Mouse (Mus musculus) gastrocnemius, adult 2 months (tissue): ENCODE measurements around the gene Ptpa. TPM values are rescaled to one million over a fixed set of nuclear protein-coding genes. Genes with fewer than 3 reads are reported as not detected.
A peak's percentile ranks its signal among the peaks of the same experiment; 100 is the strongest.

Experiments
- DNase-seq: peaks from one replicate; pipeline ENCODE4 v3.0.0; 2022
- H3K27ac ChIP-seq: fragments of 200-600 bp; 2 replicates; pipeline ENCODE4 v1.8.1; 2022; ENCODE audit warnings: mild to moderate bottlenecking
- H3K4me3 ChIP-seq: fragments of 200-600 bp; 2 replicates; pipeline ENCODE4 v1.8.1; 2022; ENCODE audit warnings: mild to moderate bottlenecking, moderate library complexity
- CTCF ChIP-seq: fragments of 200-600 bp; IDR thresholded peaks from 2 replicates; pipeline ENCODE4 v1.8.1; 2022; ENCODE audit warnings: antibody characterized with exemption, mild to moderate bottlenecking, moderate library complexity
- intact Hi-C: fragments of 180-260 bp; cut with DNase I; formaldehyde crosslinking; loops from one replicate; pipeline ENCODE4 v1.15.1; 2025
- long read RNA-seq, 2 experiments: library from polyadenylated mRNA; stranded (forward); transcript quantifications; one replicate each; pipeline ENCODE4 v2.0.0; 2021
- total RNA-seq, 2 experiments: library from RNA; stranded (reverse); gene quantifications; 2 replicates each; pipeline ENCODE4 v1.2.3; 2021

The Ptpa gene
- 10 to 100 TPM; 48.9 to 86.1 TPM for total RNA-seq
- long read RNA-seq, experiment 1, transcript Ptpa-201 (10 exons, 2,586 nt): minor isoform, 7 of 32 reads
- long read RNA-seq, experiment 1, transcript Ptpa-208 (3 exons, 989 nt): major isoform, 11 of 32 reads
- long read RNA-seq, experiment 1, partial matches to known transcripts: 10 of 32 reads
- long read RNA-seq, experiment 1, other reads (novel, unspliced or antisense): 4 of 32 reads
- long read RNA-seq, experiment 2, transcript Ptpa-201 (10 exons, 2,586 nt): major isoform, 12 of 35 reads
- long read RNA-seq, experiment 2, transcript Ptpa-208 (3 exons, 989 nt): minor isoform, 11 of 35 reads
- long read RNA-seq, experiment 2, partial matches to known transcripts: 1 of 35 reads
- long read RNA-seq, experiment 2, other reads (novel, unspliced or antisense): 11 of 35 reads

DNA sequence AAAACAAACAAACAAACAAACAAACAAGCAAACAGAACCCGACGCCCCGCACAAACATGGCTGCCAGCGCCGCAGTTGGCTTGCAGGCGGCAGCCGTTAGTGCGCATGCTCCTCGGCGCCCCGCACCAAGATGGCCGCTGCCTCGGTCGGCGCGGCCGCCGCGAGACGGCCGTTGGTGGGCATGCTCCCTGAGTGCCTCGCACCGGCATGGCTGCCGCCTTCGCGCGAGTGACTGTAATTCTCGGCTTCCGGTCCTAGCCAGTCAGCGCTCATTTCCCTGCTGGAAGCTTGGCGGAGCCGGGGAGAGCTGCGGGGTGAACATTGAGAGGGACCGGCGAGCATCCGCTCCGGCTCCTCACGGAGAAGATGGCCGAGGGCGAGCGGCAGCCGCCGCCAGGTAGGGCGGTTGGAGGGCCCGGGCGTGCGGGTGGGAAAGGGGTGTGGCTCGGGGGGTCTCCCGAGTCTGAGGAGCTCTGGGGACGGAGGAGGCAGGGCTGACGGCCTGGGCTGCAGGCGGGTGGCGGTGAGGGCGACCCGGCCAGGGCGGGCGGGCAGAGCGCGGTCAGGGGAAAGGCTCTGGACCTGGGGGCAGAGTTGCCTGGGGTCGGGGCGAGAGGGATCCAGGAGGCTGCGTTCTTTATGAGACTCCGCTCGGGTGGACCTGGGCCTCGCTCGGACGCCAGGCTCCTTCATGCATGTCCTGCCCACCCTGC is at the start of gene Ptpa:
Gene Ptpa, plus strand, starts transcription at position 104 of the 713 bp plus-strand sequence.
- intact Hi-C loops: no loop called here
- Histone ChIP-seq H3K4me3 (peak within 1 kb of the TSS; percentile 98), H3K27ac (peak within 1 kb of the TSS; percentile 99)
- no peak for TF ChIP-seq CTCF
- peak; percentile 95 for DNase-seq

- TF ChIP-seq CTCF: peak; percentile 44; the same call in 1 of the 2 replicates
- Histone ChIP-seq H3K27ac (peak overlapping the region; percentile 89), H3K4me3 (peak overlapping the region; percentile 92)
- intact Hi-C loops: no loop called here
- peak; percentile 61 for DNase-seq
Observed at GRCm38 (mm10) chr2:30366203-30366602, 49.6 kb upstream of the Ptpa start.

- intact Hi-C loops: no loop called here
- no peak overlapping the region for H3K4me3 ChIP-seq
- no peak overlapping the region for H3K27ac ChIP-seq
- no peak for TF ChIP-seq CTCF
- no peak for DNase-seq
Observed at GRCm38 (mm10) chr2:30371544-30371943, 44.3 kb upstream of the Ptpa start.

DNA sequence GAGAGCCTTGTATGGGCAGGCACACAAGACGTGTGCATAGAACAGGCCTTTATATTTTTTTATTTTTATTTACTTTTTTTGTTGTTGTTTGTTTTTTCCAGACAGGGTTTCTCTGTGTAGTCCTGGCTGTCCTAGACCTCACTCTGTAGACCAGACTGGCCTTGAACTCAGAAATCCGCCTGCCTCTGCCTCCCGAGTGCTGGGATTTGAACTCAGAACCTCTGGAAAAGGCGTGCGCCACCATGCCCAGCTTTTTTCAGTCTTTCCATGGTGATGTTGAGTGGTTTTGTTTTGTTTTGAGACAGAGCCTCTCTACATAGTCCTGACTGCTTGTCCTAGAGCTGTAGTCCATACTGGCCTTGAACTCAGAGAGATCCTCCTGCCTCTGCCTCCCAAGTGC is 43.1 kb upstream of the Ptpa start:
- H3K27ac ChIP-seq: no peak overlapping the region
- no peak for DNase-seq
- no peak for TF ChIP-seq CTCF
- no peak overlapping the region for H3K4me3 ChIP-seq
- intact Hi-C loops: no loop called here

DNA sequence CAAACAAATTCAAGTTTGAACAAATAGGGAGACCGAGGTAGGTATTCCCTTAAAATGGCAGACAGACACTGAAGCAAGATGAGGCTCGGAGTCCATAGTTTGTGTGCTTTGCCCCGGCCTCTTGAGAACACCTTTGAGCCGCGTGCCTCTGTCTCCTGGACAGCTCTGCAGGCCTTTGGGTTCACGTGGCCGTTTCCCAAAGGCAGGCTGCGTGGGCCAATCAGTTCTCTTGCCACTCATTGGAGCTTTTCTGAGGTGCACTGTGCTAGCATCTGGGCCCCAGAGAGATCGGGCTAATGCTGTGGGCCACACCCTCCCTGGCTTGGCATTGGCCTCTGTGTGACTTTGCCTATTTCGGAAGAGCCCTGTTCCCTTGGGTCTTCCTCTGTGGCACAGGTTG is 39.9 kb upstream of the Ptpa start:
- no peak for DNase-seq
- Histone ChIP-seq H3K4me3 (no peak overlapping the region), H3K27ac (no peak overlapping the region)
- intact Hi-C loops: no loop called here
- no peak for TF ChIP-seq CTCF

DNA sequence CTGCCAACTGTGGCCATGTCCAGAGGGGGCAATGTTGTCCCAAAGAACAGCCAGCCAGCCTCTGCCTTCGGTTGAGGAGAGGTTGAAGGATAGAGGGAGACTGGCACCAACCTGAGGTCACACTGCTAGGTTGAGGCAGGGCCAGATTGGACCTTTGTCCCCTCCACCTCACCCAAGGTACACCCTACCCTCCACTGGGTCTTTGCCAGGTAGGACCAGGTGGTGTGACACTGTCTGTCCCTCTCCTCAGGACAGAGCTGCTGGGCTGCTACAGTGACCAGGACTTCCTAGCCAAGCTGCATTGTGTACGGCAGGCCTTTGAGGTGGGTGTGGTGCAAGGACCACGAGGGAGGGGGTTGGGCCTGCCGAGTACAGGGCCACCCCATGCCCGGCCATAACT is 38.1 kb upstream of the Ptpa start:
- TF ChIP-seq CTCF: no peak
- intact Hi-C loops: no loop called here
- H3K4me3 ChIP-seq: no peak overlapping the region
- no peak for DNase-seq
- no peak overlapping the region for H3K27ac ChIP-seq

DNA sequence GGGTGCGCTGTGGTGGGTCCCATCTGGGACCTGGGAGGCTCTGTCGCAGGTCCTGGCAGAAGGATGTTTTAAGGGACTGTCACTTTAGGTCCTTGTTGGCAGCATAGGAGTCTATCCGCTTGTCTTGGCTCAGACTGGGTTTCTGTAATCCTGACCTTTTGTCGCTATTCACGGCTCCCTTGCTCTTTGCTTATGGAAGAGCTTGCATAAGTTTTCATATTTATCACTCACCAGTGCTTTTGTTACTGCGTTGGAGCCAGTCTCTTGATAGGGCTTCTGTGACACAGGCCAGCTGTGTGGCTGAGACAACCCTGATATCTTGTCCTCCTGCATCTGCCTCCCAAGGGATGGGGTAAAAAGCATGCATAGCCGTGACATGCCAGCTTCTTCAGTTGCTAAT is 36.5 kb upstream of the Ptpa start:
- no peak for TF ChIP-seq CTCF
- Histone ChIP-seq H3K27ac (no peak overlapping the region), H3K4me3 (no peak overlapping the region)
- intact Hi-C loops: no loop called here
- DNase-seq: no peak

- intact Hi-C loops: no loop called here
- no peak for TF ChIP-seq CTCF
- Histone ChIP-seq H3K4me3 (no peak overlapping the region), H3K27ac (peak overlapping the region; percentile 53)
- DNase-seq: no peak
Observed at GRCm38 (mm10) chr2:30380564-30381376, 35.1 kb upstream of the Ptpa start.

GRCm38 (mm10) chr2:30381377-30381725 is 34.5 kb upstream of the Ptpa start:
- peak; percentile 63 for DNase-seq
- intact Hi-C loops: no loop called here
- TF ChIP-seq CTCF: no peak
- no peak overlapping the region for H3K4me3 ChIP-seq
- peak overlapping the region; percentile 53 for H3K27ac ChIP-seq

- TF ChIP-seq CTCF: no peak
- DNase-seq: no peak
- intact Hi-C loops: no loop called here
- Histone ChIP-seq H3K27ac (peak overlapping the region; percentile 49; the same call in 1 of the 2 replicates), H3K4me3 (no peak overlapping the region)
Observed at GRCm38 (mm10) chr2:30384814-30385213, 31.0 kb upstream of the Ptpa start.

GRCm38 (mm10) chr2:30385591-30385990 is 30.2 kb upstream of the Ptpa start:
- no peak for TF ChIP-seq CTCF
- Histone ChIP-seq H3K4me3 (no peak overlapping the region), H3K27ac (no peak overlapping the region)
- intact Hi-C loops: no loop called here
- no peak for DNase-seq

- DNase-seq: no peak
- no peak overlapping the region for H3K4me3 ChIP-seq
- peak overlapping the region; percentile 49; the same call in 1 of the 2 replicates for H3K27ac ChIP-seq
- TF ChIP-seq CTCF: no peak
- intact Hi-C loops: no loop called here
Observed at GRCm38 (mm10) chr2:30386913-30387312, 28.9 kb upstream of the Ptpa start.

- no peak overlapping the region for H3K27ac ChIP-seq
- TF ChIP-seq CTCF: peak; percentile 23; the same call in 1 of the 2 replicates
- no peak overlapping the region for H3K4me3 ChIP-seq
- no peak for DNase-seq
- intact Hi-C loops: no loop called here
Observed at GRCm38 (mm10) chr2:30389000-30389399, 26.8 kb upstream of the Ptpa start.
